Mouse (Mus musculus): ENCODE measurements around the gene Arhgap15. TPM values are rescaled to one million over a fixed set of nuclear protein-coding genes. Genes with fewer than 3 reads are reported as not detected.

Arhgap15 gene
- polyA plus RNA-seq, 1 experiment = not detected

GRCm38 (mm10) chr2:43968581-43968980 lies 220.0 kb downstream of the Arhgap15 start:
- H3K27ac ChIP-seq (ENCODE audit: insufficient read depth, low read length) = no peak overlapping the region
- TF ChIP-seq CTCF (IDR thresholded peaks at IDR 0.05; ENCODE audit: borderline replicate concordance, insufficient read depth, low read length) (no peak), POLR2A (IDR thresholded peaks at IDR 0.05; ENCODE audit: low read depth, low read length) (no peak)
- H3K4me1 ChIP-seq (ENCODE audit: control insufficient read depth, insufficient read depth, low read length) = no peaks in the 10 kb centered on the region
- H3K4me3 ChIP-seq (ENCODE audit: insufficient read depth, low read length) = no peak overlapping the region

DNA sequence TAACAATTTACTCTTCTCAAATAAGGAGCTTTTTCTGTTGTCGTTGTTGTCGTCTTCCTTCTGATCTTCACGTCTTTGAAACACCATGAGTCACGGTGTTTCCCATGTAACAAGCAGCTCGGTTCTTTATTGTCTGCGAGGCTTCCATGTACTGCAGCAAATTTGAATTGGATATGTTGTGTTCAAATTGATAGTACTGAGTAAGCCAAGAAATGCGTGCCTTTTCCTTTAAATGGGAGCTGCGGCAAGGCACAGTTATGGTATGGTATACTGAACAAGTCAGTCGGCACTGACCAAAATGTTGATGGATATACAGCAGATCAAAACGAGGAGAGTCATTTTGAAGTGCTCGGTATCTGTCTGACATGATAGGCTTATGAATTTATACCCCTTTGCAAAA lies 229.1 kb downstream of the Arhgap15 start:
- H3K4me1 ChIP-seq (ENCODE audit: control insufficient read depth, insufficient read depth, low read length) = no peaks in the 10 kb centered on the region
- H3K27ac ChIP-seq (ENCODE audit: insufficient read depth, low read length) = no peak overlapping the region
- TF ChIP-seq CTCF (IDR thresholded peaks at IDR 0.05; ENCODE audit: borderline replicate concordance, insufficient read depth, low read length) (no peak), POLR2A (IDR thresholded peaks at IDR 0.05; ENCODE audit: low read depth, low read length) (no peak)

GRCm38 (mm10) chr2:43978177-43979013 lies 229.8 kb downstream of the Arhgap15 start:
- Histone ChIP-seq H3K4me1 (ENCODE audit: control insufficient read depth, insufficient read depth, low read length) (no peaks in the 10 kb centered on the region), H3K4me3 (ENCODE audit: insufficient read depth, low read length) (no peak overlapping the region), H3K27ac (ENCODE audit: insufficient read depth, low read length) (no peak overlapping the region)
- no peak for TF ChIP-seq POLR2A (IDR thresholded peaks at IDR 0.05; ENCODE audit: low read depth, low read length)
- TF ChIP-seq CTCF (IDR thresholded peaks at IDR 0.05; ENCODE audit: borderline replicate concordance, insufficient read depth, low read length) = no peak

More for the DNA sequence above, 229.1 kb downstream of the Arhgap15 start:
- no peak overlapping the region for H3K4me3 ChIP-seq (ENCODE audit: insufficient read depth, low read length)

DNA sequence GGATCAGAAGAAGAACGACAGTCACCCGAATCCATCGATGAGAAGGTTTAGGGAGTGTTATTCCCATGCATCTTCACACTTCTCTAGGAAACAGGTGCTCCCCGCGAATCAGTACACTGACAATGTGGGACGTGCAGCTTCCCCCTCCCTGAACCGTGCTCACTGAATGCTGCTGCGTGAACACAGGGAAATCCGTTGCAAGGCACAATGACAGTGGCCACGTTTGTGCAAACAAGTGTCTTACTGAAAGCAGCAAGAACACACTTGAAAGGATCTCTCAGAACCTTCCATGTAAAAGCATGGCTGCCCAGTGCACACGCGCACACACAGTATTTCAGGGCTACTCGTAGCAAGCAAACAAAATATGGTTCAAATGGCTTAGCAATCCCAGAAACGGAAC lies 237.4 kb downstream of the Arhgap15 start:
- Histone ChIP-seq H3K4me3 (ENCODE audit: insufficient read depth, low read length) (no peak overlapping the region), H3K4me1 (ENCODE audit: control insufficient read depth, insufficient read depth, low read length) (no peaks in the 10 kb centered on the region), H3K27ac (ENCODE audit: insufficient read depth, low read length) (no peak overlapping the region)
- no peak for TF ChIP-seq POLR2A (IDR thresholded peaks at IDR 0.05; ENCODE audit: low read depth, low read length)
- TF ChIP-seq CTCF (IDR thresholded peaks at IDR 0.05; ENCODE audit: borderline replicate concordance, insufficient read depth, low read length) = no peak

DNA sequence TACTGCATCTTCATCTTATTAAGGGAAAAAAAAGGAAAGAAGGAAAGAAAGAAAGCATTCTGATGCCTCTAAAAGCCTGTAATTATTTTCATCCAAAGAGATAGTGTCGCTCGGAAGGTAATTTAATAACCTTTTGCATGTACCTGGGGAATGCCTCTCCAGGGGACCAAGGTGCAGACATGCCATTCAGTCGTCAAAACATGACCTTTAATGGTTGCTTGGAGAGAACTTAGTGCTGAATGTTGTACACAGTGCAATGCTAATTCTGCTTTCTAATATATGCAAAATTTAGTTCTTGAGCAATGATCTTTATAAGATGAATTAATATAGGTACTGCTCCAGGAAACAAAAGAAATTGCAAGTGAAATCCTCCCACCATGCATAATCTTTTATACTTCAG lies 239.3 kb downstream of the Arhgap15 start:
- no peak for TF ChIP-seq POLR2A (IDR thresholded peaks at IDR 0.05; ENCODE audit: low read depth, low read length)
- TF ChIP-seq CTCF (IDR thresholded peaks at IDR 0.05; ENCODE audit: borderline replicate concordance, insufficient read depth, low read length) = no peak
- H3K27ac ChIP-seq (ENCODE audit: insufficient read depth, low read length) = no peak overlapping the region
- H3K4me3 ChIP-seq (ENCODE audit: insufficient read depth, low read length) = no peak overlapping the region
- H3K4me1 ChIP-seq (ENCODE audit: control insufficient read depth, insufficient read depth, low read length) = no peaks in the 10 kb centered on the region

DNA sequence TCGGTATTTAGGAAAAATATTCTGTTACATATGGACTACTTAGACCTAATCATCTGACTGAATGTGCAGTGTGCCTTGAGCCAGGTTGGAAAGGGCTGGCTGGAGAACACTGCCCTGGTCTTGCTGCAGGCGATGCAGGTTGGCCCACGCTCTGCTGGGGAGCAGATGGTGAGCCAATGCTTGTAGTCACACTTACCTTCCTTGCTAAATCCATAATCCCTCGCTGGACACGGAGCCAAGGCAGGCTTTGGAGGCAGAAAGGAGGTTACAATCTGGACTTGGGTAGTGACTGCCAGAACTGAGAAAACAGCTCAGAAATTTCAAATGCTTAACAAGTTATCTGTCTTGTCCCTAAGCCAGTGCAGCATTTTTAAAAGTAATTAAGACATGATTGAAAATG lies 241.2 kb downstream of the Arhgap15 start:
- H3K27ac ChIP-seq (ENCODE audit: insufficient read depth, low read length) = no peak overlapping the region
- no peak for TF ChIP-seq CTCF (IDR thresholded peaks at IDR 0.05; ENCODE audit: borderline replicate concordance, insufficient read depth, low read length)
- TF ChIP-seq POLR2A (IDR thresholded peaks at IDR 0.05; ENCODE audit: low read depth, low read length) = no peak
- no peaks in the 10 kb centered on the region for H3K4me1 ChIP-seq (ENCODE audit: control insufficient read depth, insufficient read depth, low read length)
- H3K4me3 ChIP-seq (ENCODE audit: insufficient read depth, low read length) = no peak overlapping the region

DNA sequence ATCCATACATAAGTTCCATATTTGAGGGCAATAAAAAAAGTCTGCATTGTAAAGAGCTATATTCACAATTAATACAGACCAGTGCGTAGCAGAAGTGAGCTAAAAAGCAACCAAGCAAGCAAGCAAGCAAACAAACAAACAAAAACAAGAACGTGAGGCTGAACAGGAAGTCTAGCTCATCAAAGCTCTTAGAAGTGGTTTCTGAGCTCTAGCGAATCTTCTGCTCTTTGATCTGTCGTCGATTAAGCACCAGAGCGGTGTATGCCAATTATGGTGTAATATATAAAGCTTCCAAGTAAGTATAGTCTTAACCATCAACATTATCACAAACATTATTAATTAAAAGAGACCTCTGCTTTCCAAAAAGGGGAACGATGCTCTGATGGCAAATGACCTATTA lies 243.9 kb downstream of the Arhgap15 start:
- Histone ChIP-seq H3K4me1 (ENCODE audit: control insufficient read depth, insufficient read depth, low read length) (no peaks in the 10 kb centered on the region), H3K27ac (ENCODE audit: insufficient read depth, low read length) (no peak overlapping the region), H3K4me3 (ENCODE audit: insufficient read depth, low read length) (no peak overlapping the region)
- TF ChIP-seq CTCF (IDR thresholded peaks at IDR 0.05; ENCODE audit: borderline replicate concordance, insufficient read depth, low read length) = no peak

GRCm38 (mm10) chr2:44002454-44002853 lies 253.8 kb downstream of the Arhgap15 start:
- no peak overlapping the region for H3K4me3 ChIP-seq (ENCODE audit: insufficient read depth, low read length)
- H3K4me1 ChIP-seq (ENCODE audit: control insufficient read depth, insufficient read depth, low read length) = no peaks in the 10 kb centered on the region
- no peak overlapping the region for H3K27ac ChIP-seq (ENCODE audit: insufficient read depth, low read length)
- TF ChIP-seq CTCF (IDR thresholded peaks at IDR 0.05; ENCODE audit: borderline replicate concordance, insufficient read depth, low read length) (no peak), POLR2A (IDR thresholded peaks at IDR 0.05; ENCODE audit: low read depth, low read length) (no peak)

DNA sequence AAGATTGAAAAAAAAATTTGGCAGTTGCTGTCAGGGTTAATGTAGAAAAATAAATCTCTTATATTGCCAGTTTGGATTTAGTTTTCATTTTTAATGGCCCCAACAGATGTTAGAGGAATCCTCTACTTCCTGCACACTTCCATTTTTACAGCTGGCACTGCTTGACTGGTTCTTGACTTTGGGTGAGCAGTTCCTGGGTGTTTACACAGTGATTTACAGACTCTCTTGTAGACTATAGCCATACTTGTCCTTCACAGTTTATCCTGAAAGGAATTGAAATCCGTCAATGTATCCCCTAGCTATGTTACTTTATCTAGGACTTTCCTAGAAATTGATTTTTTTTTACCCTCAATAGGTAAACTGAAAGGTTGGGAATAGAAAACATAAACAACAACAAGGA lies 261.6 kb downstream of the Arhgap15 start:
- no peak overlapping the region for H3K4me3 ChIP-seq (ENCODE audit: insufficient read depth, low read length)
- TF ChIP-seq POLR2A (IDR thresholded peaks at IDR 0.05; ENCODE audit: low read depth, low read length) = no peak
- no peak for TF ChIP-seq CTCF (IDR thresholded peaks at IDR 0.05; ENCODE audit: borderline replicate concordance, insufficient read depth, low read length)
- no peaks in the 10 kb centered on the region for H3K4me1 ChIP-seq (ENCODE audit: control insufficient read depth, insufficient read depth, low read length)
- no peak overlapping the region for H3K27ac ChIP-seq (ENCODE audit: insufficient read depth, low read length)

GRCm38 (mm10) chr2:44013388-44013787 lies 264.8 kb downstream of the Arhgap15 start:
- Histone ChIP-seq H3K27ac (ENCODE audit: insufficient read depth, low read length) (no peak overlapping the region), H3K4me1 (ENCODE audit: control insufficient read depth, insufficient read depth, low read length) (no peaks in the 10 kb centered on the region), H3K4me3 (ENCODE audit: insufficient read depth, low read length) (no peak overlapping the region)
- TF ChIP-seq CTCF (IDR thresholded peaks at IDR 0.05; ENCODE audit: borderline replicate concordance, insufficient read depth, low read length) = no peak
- TF ChIP-seq POLR2A (IDR thresholded peaks at IDR 0.05; ENCODE audit: low read depth, low read length) = no peak

Measured in embryonic fibroblast, embryonic 13.5 days (primary cell).